Mouse (Mus musculus) limb, embryonic 12.5 days (tissue): Measurements from ENCODE around the gene Chpt1. TPM values are rescaled to one million over a fixed set of nuclear protein-coding genes. Genes with fewer than 3 reads are reported as not detected.
A peak's percentile ranks its signal among the peaks of the same experiment; 100 is the strongest.
"Not testable (repeated sequence)": the region's sequence is repeated elsewhere in the genome, so short reads cannot be mapped to it uniquely, and the experiment has no call there.

Experiments
- ATAC-seq: fragments of 200-750 bp; cut with Nextera tagmentation; 2 replicates; pipeline ENCODE4 v1.8.0; 2017; ENCODE audit warnings: low read depth, moderate TSS enrichment; ENCODE audit not compliant: insufficient number of reproducible peaks, insufficient read depth, low FRiP score, low TSS enrichment
- H3K27ac ChIP-seq: fragments of 300-500 bp; sonication (generic); 2 replicates; pipeline ENCODE4 v1.5.1; 2016; ENCODE audit warnings: mild to moderate bottlenecking, moderate library complexity
- H3K27me3 ChIP-seq: fragments of 300-500 bp; sonication (generic); 2 replicates; pipeline ENCODE4 v1.6.1; 2016; ENCODE audit warnings: mild to moderate bottlenecking, moderate library complexity
- H3K36me3 ChIP-seq: fragments of 300-500 bp; sonication (generic); 2 replicates; pipeline ENCODE4 v1.6.1; 2016; ENCODE audit warnings: mild to moderate bottlenecking, moderate library complexity
- H3K4me1 ChIP-seq: fragments of 300-500 bp; sonication (generic); replicated peaks from 2 replicates; pipeline ENCODE4 v1.6.1; 2016
- H3K4me2 ChIP-seq: fragments of 300-500 bp; sonication (generic); 2 replicates; pipeline ENCODE4 v1.6.1; 2016; ENCODE audit warnings: mild to moderate bottlenecking, moderate library complexity
- H3K4me3 ChIP-seq: fragments of 300-500 bp; sonication (generic); replicated peaks from 2 replicates; pipeline ENCODE4 v1.5.1; 2016; ENCODE audit warnings: mild to moderate bottlenecking
- H3K9ac ChIP-seq: fragments of 300-500 bp; sonication (generic); replicated peaks from 2 replicates; pipeline ENCODE4 v1.6.1; 2016; ENCODE audit warnings: mild to moderate bottlenecking, moderate library complexity
- H3K9me3 ChIP-seq: fragments of 300-500 bp; sonication (generic); 2 replicates; pipeline ENCODE4 v1.6.1; 2016; ENCODE audit warnings: mild to moderate bottlenecking, moderate library complexity
- WGBS: fragments of 180-500 bp; shearing (Covaris S2); methylation state at CpG from one replicate; pipeline ENCODE4 v1.1.7; 2016; 5-methylcytosine and 5-hydroxymethylcytosine counted together
- polyA plus RNA-seq: library from polyadenylated mRNA; unstranded; fragments of >200 nt; fragmentation: Nextera tagmentation; extraction: Ambion mirVana; gene quantifications from 2 replicates; pipeline ENCODE4 v1.2.1, GENCODE M21; 2016

The Chpt1 gene
- polyA plus RNA-seq: 26.9 and 34.9 TPM in 2 replicates

DNA sequence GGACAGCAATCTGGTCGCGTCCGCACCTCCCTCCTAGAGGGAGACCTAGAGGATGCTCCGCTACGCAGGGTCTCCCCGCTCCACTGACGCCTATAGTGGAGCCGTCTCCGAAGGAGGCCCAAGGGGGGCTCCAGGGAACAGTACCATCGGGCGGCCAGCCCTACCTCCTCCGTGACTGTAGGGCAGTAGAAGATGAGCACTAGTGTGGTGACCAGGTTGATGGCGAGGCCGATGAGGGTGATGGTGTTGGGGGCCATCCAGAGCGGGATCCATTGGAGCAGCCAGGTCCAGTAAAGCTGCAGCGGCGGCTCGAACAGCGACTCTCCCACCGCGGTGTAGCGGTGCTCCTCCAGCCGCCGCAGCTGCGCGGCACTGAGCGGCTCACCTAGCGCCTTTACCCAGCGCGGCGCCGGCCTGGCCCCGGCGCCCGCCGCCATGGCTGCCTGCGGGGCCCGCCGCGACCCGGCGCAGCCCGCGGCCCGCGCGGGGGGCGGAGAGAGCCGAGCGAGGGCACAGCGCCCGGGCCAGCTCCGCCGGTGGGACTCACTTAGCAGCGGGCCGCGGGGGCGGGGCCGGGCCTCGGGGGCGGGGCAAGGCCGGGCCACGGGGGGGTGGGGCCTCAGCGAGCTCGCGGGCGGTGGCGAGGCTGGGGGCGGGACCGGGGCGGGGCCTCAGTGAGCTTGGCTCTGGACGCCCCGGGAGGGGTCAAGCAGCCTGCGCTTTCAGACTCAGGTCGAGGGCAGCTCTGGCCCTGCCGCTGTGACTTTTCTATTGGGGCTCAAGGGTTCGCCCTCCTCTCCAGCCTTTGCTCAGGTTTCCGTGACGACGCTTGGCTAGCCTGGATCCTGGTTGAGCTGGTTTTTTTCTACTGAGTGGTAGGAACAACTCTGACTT, at the start of gene Chpt1:
Gene Chpt1, minus strand, starts transcription at position 653 of the 894 bp plus-strand sequence.
- ATAC-seq: peak; percentile 94
- no peaks in the 10 kb centered on the region for H3K36me3 ChIP-seq
- peak within 1 kb of the TSS; percentile 64 for H3K4me2 ChIP-seq
- no peaks in the 10 kb centered on the region for H3K27me3 ChIP-seq
- peak within 1 kb of the TSS; percentile 70; the same call in 1 of the 2 replicates for H3K27ac ChIP-seq
- no peaks in the 10 kb centered on the region for H3K9me3 ChIP-seq
- peak within 1 kb of the TSS; percentile 81 for H3K9ac ChIP-seq
- peaks cover 24% of the 10 kb centered on the region; the same call in 1 of the 2 replicates for H3K4me1 ChIP-seq
- WGBS: under 1% methylated on average over 58 of the region's 80 CpGs
- H3K4me3 ChIP-seq: peak within 1 kb of the TSS; percentile 69

DNA sequence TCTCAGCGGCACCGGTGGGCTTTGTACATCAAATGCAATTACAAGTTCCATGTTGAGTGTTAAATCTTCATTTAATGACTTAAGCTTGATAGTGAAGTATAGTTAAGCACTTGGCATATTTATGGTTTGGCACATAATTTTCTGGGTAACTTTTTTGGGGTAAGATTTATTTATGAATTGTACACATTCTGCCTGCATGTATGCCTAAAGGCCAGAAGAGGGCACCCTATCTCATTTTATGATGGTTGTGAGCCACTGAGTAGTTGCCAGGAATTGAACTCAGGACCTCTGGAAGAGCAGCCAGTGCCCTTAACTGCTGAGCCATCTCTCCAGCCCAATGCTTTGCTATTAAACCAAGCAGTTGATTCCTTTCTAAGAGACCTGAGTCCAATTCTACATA, 48.9 kb upstream of the Chpt1 start:
- ATAC-seq: no peak

DNA sequence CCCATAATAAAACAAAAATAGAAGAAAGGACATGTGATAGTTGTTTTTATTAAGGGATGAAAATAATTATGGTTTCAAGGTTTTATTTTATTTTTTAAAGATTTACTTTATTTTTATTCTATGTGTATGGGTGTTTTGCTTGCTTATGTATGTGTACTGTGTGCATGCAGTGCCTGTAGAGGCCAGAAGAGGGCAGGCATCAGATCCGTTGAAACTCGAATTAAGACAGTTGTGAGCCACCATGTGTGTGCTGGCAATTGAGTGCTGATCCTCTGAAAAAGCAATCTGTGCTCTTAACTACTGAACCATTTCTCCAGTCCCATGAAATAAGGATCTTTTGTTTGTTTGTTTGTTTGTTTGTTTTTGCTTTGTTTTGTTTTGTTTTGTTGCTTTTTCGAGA, 46.4 kb upstream of the Chpt1 start:
- Histone ChIP-seq H3K4me3 (no peak overlapping the region), H3K9me3 (no peaks in the 10 kb centered on the region), H3K27ac (no peak overlapping the region), H3K4me1 (no peaks in the 10 kb centered on the region), H3K27me3 (no peaks in the 10 kb centered on the region), H3K36me3 (no peaks in the 10 kb centered on the region), H3K4me2 (no peak overlapping the region), H3K9ac (no peak overlapping the region)
- 81% methylated on average over 3 of the region's 3 CpGs for WGBS
- ATAC-seq: no peak

More for the DNA sequence above, 48.9 kb upstream of the Chpt1 start:
- H3K9ac ChIP-seq: no peak overlapping the region
- H3K36me3 ChIP-seq: no peaks in the 10 kb centered on the region
- 94% methylated on average over 2 of the region's 2 CpGs for WGBS
- H3K4me3 ChIP-seq: no peak overlapping the region
- no peaks in the 10 kb centered on the region for H3K9me3 ChIP-seq
- no peak overlapping the region for H3K27ac ChIP-seq
- no peak overlapping the region for H3K4me2 ChIP-seq
- no peaks in the 10 kb centered on the region for H3K4me1 ChIP-seq
- H3K27me3 ChIP-seq: no peaks in the 10 kb centered on the region

DNA sequence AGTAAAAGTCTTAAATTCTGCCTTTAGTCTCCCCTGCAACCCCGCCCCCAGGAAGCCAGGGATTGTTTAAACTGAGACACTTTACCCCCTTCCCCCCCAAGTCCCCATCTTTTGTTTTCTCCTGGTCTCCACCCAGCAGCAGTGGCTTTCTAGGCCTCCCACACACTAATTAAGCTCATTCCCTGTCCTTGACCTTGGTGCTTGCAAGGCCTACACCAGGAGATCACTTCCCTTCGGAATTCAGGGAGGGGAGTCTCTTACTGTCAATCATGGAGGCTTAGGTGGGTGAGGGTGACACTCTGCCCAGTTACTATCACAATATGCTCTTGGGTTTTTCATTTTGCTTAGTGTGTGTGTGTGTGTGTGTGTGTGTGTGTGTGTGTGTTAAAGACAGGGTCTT, 43.8 kb upstream of the Chpt1 start:
- Histone ChIP-seq H3K27ac (no peak overlapping the region), H3K9ac (no peak overlapping the region), H3K4me1 (no peaks in the 10 kb centered on the region), H3K27me3 (no peaks in the 10 kb centered on the region), H3K4me3 (no peak overlapping the region), H3K9me3 (peaks cover 8% of the 10 kb centered on the region; the same call in 1 of the 2 replicates), H3K36me3 (no peaks in the 10 kb centered on the region), H3K4me2 (no peak overlapping the region)
- ATAC-seq: no peak
- WGBS: 40% methylated on average over 2 of the region's 2 CpGs

DNA sequence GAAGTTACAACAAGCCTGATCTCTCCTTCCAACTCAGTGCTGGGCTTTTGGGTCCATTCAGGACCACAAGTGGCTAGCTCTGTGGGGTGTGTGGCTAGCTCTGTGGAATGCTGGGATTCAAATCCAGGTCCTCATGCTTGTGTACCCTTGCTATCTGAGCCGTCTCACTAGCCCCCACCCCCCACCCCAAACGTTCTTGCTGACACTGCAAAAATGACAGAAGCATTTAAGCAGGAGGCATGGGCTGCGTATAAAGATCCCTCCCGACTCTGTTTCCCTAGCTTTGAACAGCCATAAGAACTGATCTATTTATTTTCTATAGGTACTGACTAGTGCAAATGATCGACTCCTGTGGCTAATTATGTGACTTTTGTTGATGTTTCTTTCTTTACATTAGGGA, 26.8 kb upstream of the Chpt1 start:
- Histone ChIP-seq H3K36me3 (no peaks in the 10 kb centered on the region), H3K27me3 (no peaks in the 10 kb centered on the region), H3K27ac (no peak overlapping the region), H3K9ac (no peak overlapping the region), H3K9me3 (0 out of 2 replicates have a peak, but pooled peaks cover 4% of the 10 kb centered on the region), H3K4me3 (no peak overlapping the region), H3K4me2 (no peak overlapping the region), H3K4me1 (no peaks in the 10 kb centered on the region)
- WGBS: 80% methylated on average over 5 of the region's 5 CpGs
- no peak for ATAC-seq

DNA sequence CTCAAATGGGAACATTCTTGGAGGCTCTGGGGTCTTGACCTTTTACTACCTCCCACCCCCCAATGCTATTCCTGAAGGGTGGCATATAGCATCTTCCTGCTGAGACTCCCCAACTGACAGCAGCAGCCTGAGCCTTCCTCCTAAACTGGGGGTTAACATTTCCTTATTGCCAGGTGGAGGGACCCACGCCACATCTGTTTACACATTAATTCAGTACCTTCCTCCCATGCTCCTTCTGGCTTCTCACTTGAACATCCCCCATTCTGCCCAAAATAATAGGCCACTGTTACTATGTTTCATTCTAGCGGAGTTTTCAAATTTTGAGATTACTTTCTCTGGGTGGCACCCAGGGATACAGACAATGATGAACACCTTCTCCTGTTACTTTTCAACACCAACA, 20.1 kb upstream of the Chpt1 start:
- Histone ChIP-seq H3K4me1 (no peaks in the 10 kb centered on the region), H3K36me3 (no peaks in the 10 kb centered on the region), H3K27ac (no peak overlapping the region), H3K4me2 (no peak overlapping the region), H3K9me3 (no peaks in the 10 kb centered on the region), H3K27me3 (no peaks in the 10 kb centered on the region), H3K9ac (no peak overlapping the region), H3K4me3 (no peak overlapping the region)
- ATAC-seq: no peak
- WGBS: 81% methylated on average over 2 of the region's 2 CpGs

DNA sequence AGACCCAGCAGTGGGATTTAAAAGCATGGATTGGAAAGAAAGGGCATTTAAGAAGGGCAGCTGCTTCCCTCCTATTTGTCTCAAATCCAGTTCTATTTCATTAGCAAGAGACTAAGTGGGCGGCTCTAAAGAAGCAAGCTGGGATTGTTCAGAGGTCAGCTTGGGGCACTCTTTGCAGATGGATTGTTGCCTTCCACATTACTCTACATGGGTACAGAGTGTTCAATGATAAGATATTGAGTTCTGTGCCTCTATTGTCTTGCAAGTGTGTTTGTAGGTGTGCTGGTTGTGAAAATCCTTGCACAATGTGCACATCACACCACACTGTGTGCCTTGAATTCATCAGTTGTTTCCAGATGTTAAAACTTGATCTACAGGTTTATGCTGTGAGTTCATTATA, 19.3 kb upstream of the Chpt1 start:
- no peak for ATAC-seq
- no peak overlapping the region for H3K27ac ChIP-seq
- no peaks in the 10 kb centered on the region for H3K36me3 ChIP-seq
- H3K4me3 ChIP-seq: no peak overlapping the region
- H3K4me1 ChIP-seq: no peaks in the 10 kb centered on the region
- 71% methylated on average over 1 of the region's 1 CpGs for WGBS
- no peaks in the 10 kb centered on the region for H3K9me3 ChIP-seq
- no peak overlapping the region for H3K9ac ChIP-seq
- no peaks in the 10 kb centered on the region for H3K27me3 ChIP-seq
- H3K4me2 ChIP-seq: no peak overlapping the region

DNA sequence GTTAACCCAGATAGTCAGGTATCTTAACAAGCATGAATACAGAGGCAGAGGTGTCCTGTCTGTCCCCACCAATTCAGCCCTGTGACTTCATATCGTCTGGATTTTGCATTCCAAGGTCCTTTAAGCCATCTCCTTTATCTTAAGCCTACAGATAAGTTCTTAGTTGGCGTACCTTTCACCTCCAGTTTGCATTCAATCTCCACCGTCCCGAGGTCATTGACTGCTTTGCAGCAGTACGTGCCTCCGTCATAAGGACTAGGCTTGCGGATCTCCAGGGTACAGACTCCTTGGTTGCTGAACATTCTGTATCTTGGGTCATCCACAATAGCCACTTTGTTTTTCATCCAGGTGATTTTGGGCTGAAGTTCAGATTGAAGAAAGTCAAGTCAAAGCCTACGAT, 18.9 kb upstream of the Chpt1 start:
- no peak overlapping the region for H3K4me3 ChIP-seq
- 89% methylated on average over 8 of the region's 8 CpGs for WGBS
- H3K4me2 ChIP-seq: no peak overlapping the region
- no peaks in the 10 kb centered on the region for H3K4me1 ChIP-seq
- no peaks in the 10 kb centered on the region for H3K36me3 ChIP-seq
- ATAC-seq: no peak
- H3K27me3 ChIP-seq: no peaks in the 10 kb centered on the region
- H3K9ac ChIP-seq: no peak overlapping the region
- H3K9me3 ChIP-seq: no peaks in the 10 kb centered on the region
- no peak overlapping the region for H3K27ac ChIP-seq

DNA sequence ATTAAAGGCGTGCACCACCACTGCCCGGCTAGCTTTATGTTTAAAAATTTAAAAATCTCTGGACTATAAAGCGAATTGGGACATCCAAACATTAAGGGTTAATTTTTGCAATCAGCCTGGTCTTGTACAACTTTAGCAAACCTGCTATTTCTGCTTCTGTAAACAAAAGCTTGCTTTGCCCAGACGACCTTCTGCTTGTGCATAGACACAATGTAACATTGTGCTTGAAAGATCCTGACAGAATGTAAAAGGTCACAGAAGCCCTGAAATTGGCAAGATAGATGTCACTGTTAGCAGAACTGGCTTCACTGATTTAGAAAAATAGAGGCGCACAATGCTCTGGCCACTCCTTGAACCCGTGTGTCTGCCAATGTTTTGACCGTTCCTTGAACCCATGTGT, 11.2 kb upstream of the Chpt1 start:
- not testable (repeated sequence) for H3K4me2 ChIP-seq, H3K9ac ChIP-seq, H3K9me3 ChIP-seq, H3K4me3 ChIP-seq, H3K27ac ChIP-seq, H3K36me3 ChIP-seq, H3K27me3 ChIP-seq, ATAC-seq, H3K4me1 ChIP-seq
- 91% methylated on average over 7 of the region's 7 CpGs for WGBS

DNA sequence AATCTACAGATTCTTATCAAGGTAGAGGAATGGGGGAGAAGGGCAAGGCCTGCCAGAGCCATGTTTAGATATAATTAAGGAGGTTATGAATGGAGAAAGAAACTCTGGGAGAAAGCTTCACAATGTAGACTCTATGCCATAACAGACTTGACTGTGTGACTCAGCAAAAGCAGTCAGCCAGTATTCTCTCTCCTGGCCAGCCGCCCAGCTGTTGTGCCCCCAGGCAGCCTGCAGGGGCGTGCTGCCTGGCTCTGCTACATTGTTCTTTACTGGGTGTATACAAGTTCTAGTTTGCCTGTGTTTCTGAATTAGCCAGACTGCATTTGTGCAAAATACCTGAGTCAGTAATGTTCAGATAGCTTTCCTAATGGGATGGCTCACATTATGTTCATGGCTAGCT, 10.6 kb upstream of the Chpt1 start:
- ATAC-seq: no peak
- no peak overlapping the region for H3K27ac ChIP-seq
- H3K4me3 ChIP-seq: no peak overlapping the region
- no peak overlapping the region for H3K9ac ChIP-seq
- no peak overlapping the region for H3K4me2 ChIP-seq
- WGBS: 55% methylated on average over 2 of the region's 2 CpGs
- H3K36me3 ChIP-seq: no peaks in the 10 kb centered on the region
- no peaks in the 10 kb centered on the region for H3K27me3 ChIP-seq
- no peaks in the 10 kb centered on the region for H3K4me1 ChIP-seq
- H3K9me3 ChIP-seq: no peaks in the 10 kb centered on the region

DNA sequence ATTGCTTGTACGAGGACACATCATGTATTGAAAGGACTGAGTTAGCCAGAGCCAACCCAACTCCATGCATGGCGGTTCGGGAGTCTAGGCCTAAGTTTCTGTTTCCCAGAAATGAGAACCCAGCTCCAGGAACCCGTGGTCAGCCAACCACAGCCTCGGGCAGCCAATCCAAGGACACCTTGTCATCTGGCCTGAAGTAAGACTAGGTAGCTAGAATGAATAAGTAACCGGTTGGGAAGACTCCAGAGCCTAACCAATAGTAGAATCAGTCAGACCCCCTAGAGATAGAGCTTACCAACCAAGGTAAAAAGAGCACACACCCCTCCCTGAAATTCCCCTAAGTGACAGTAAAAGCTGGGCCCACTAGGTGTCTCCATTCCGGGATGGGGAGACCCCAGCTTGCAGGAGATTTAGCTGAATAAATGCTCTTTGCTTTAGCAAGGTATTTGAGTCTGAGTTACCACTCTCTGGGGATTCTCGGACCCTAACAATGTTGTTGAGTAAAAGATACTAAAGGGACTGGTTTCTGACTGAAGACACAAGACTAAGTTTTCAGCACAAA, 9.8 kb upstream of the Chpt1 start:
- no peaks in the 10 kb centered on the region for H3K36me3 ChIP-seq
- no peak overlapping the region for H3K27ac ChIP-seq
- no peak overlapping the region for H3K4me2 ChIP-seq
- H3K4me3 ChIP-seq: no peak overlapping the region
- H3K4me1 ChIP-seq: no peaks in the 10 kb centered on the region
- ATAC-seq: no peak
- no peaks in the 10 kb centered on the region for H3K9me3 ChIP-seq
- WGBS: 70% methylated on average over 8 of the region's 8 CpGs
- no peaks in the 10 kb centered on the region for H3K27me3 ChIP-seq
- H3K9ac ChIP-seq: no peak overlapping the region
